Mouse (Mus musculus) forebrain, embryonic 10.5 days (tissue): ENCODE results near the gene Cbx5. TPM values are rescaled to one million over a fixed set of nuclear protein-coding genes. Genes with fewer than 3 reads are reported as not detected.

Experiments
- DNase-seq: peaks from one replicate; pipeline ENCODE4 v3.0.0-alpha.2; 2017; ENCODE audit warnings: low spot score; ENCODE audit errors: extremely low spot score
- H3K27ac ChIP-seq: fragments of 300-500 bp; sonication (generic); 2 replicates; pipeline ENCODE4 v1.5.1; 2016; ENCODE audit warnings: mild to moderate bottlenecking
- H3K27me3 ChIP-seq: fragments of 300-500 bp; sonication (generic); 2 replicates; pipeline ENCODE4 v1.6.1; 2016; ENCODE audit warnings: mild to moderate bottlenecking; ENCODE audit not compliant: poor library complexity, severe bottlenecking
- H3K36me3 ChIP-seq: fragments of 300-500 bp; sonication (generic); replicated peaks from 2 replicates; pipeline ENCODE4 v1.6.1; 2016; ENCODE audit warnings: mild to moderate bottlenecking, moderate library complexity
- H3K4me1 ChIP-seq: fragments of 300-500 bp; sonication (generic); 2 replicates; pipeline ENCODE4 v1.6.1; 2016
- H3K4me3 ChIP-seq: fragments of 300-500 bp; sonication (generic); 2 replicates; pipeline ENCODE4 v1.5.1; 2016; ENCODE audit warnings: mild to moderate bottlenecking, moderate library complexity
- H3K9me3 ChIP-seq: fragments of 300-500 bp; sonication (generic); 2 replicates; pipeline ENCODE4 v1.6.1; 2016; ENCODE audit warnings: mild to moderate bottlenecking, moderate library complexity
- WGBS: fragments of 180-500 bp; shearing (Covaris S2); methylation state at CpG from one replicate; pipeline ENCODE4 v1.1.7; 2016; 5-methylcytosine and 5-hydroxymethylcytosine counted together
- polyA plus RNA-seq: library from polyadenylated mRNA; unstranded; fragments of >200 nt; fragmentation: Nextera tagmentation; extraction: Ambion mirVana; gene quantifications from 2 replicates; pipeline ENCODE4 v1.2.1, GENCODE M21; 2016

The Cbx5 gene
- polyA plus RNA-seq, 1 experiment from 2014 or later, result 212 TPM

GRCm38 (mm10) chr15:103176874-103177421 is 62.7 kb downstream of the Cbx5 start:
- Histone ChIP-seq H3K4me1 (peaks cover 19% of the 10 kb centered on the region), H3K27me3 (peaks cover 100% of the 10 kb centered on the region), H3K27ac (no peak overlapping the region), H3K9me3 (no peaks in the 10 kb centered on the region), H3K4me3 (0 out of 2 replicates have a peak overlapping the region, but pooled peaks have one; percentile 16), H3K36me3 (no peaks in the 10 kb centered on the region)
- DNase-seq, result peak; percentile 89
- 1% methylated on average over 18 of the region's 18 CpGs for WGBS

- no peak overlapping the region for H3K4me3 ChIP-seq
- H3K27me3 ChIP-seq, result peaks cover 100% of the 10 kb centered on the region
- H3K4me1 ChIP-seq, result peaks cover 46% of the 10 kb centered on the region
- no peaks in the 10 kb centered on the region for H3K9me3 ChIP-seq
- H3K36me3 ChIP-seq, result no peaks in the 10 kb centered on the region
- H3K27ac ChIP-seq, result no peak overlapping the region
- no peak for DNase-seq
- WGBS, result 63% methylated on average over 5 of the region's 5 CpGs
Observed at GRCm38 (mm10) chr15:103173251-103173650, 66.4 kb downstream of the Cbx5 start.

- H3K36me3 ChIP-seq, result no peaks in the 10 kb centered on the region
- DNase-seq, result peak; percentile 70
- H3K27ac ChIP-seq, result no peak overlapping the region
- H3K4me3 ChIP-seq, result no peak overlapping the region
- WGBS, result 7% methylated on average over 10 of the region's 10 CpGs
- H3K4me1 ChIP-seq, result peaks cover 44% of the 10 kb centered on the region
- H3K9me3 ChIP-seq, result no peaks in the 10 kb centered on the region
- peaks cover 100% of the 10 kb centered on the region for H3K27me3 ChIP-seq
Observed at GRCm38 (mm10) chr15:103172537-103172936, 67.1 kb downstream of the Cbx5 start.

- 6% methylated on average over 8 of the region's 8 CpGs for WGBS
- no peak overlapping the region for H3K27ac ChIP-seq
- peaks cover 39% of the 10 kb centered on the region for H3K4me1 ChIP-seq
- peaks cover 100% of the 10 kb centered on the region for H3K27me3 ChIP-seq
- no peaks in the 10 kb centered on the region for H3K36me3 ChIP-seq
- H3K9me3 ChIP-seq, result no peaks in the 10 kb centered on the region
- no peak for DNase-seq
- no peak overlapping the region for H3K4me3 ChIP-seq
Observed at GRCm38 (mm10) chr15:103171276-103171675, 68.3 kb downstream of the Cbx5 start.

- peaks cover 44% of the 10 kb centered on the region for H3K4me1 ChIP-seq
- peak overlapping the region; percentile 54; the same call in 1 of the 2 replicates for H3K27ac ChIP-seq
- 3% methylated on average over 16 of the region's 16 CpGs for WGBS
- H3K4me3 ChIP-seq, result peak overlapping the region; percentile 52
- peaks cover 100% of the 10 kb centered on the region for H3K27me3 ChIP-seq
- no peaks in the 10 kb centered on the region for H3K9me3 ChIP-seq
- H3K36me3 ChIP-seq, result no peaks in the 10 kb centered on the region
- DNase-seq, result no peak
Observed at GRCm38 (mm10) chr15:103170316-103170679, 69.3 kb downstream of the Cbx5 start.

- 3% methylated on average over 26 of the region's 26 CpGs for WGBS
- no peak for DNase-seq
- Histone ChIP-seq H3K36me3 (no peaks in the 10 kb centered on the region), H3K4me3 (peak overlapping the region; percentile 52), H3K27me3 (peaks cover 99% of the 10 kb centered on the region), H3K4me1 (peaks cover 47% of the 10 kb centered on the region), H3K27ac (peak overlapping the region; percentile 54; the same call in 1 of the 2 replicates), H3K9me3 (no peaks in the 10 kb centered on the region)
Observed at GRCm38 (mm10) chr15:103169612-103170315, 69.9 kb downstream of the Cbx5 start.

- no peaks in the 10 kb centered on the region for H3K9me3 ChIP-seq
Observed at GRCm38 (mm10) chr15:103168801-103169611, 70.6 kb downstream of the Cbx5 start.

GRCm38 (mm10) chr15:103167786-103168185 is 71.8 kb downstream of the Cbx5 start:
- WGBS, result 10% methylated on average over 3 of the region's 3 CpGs
- DNase-seq, result no peak
- H3K36me3 ChIP-seq, result no peaks in the 10 kb centered on the region
- no peaks in the 10 kb centered on the region for H3K9me3 ChIP-seq
- H3K4me1 ChIP-seq, result peaks cover 55% of the 10 kb centered on the region
- no peak overlapping the region for H3K27ac ChIP-seq
- H3K4me3 ChIP-seq, result no peak overlapping the region
- peaks cover 88% of the 10 kb centered on the region for H3K27me3 ChIP-seq

More at GRCm38 (mm10) chr15:103168801-103169611, 70.6 kb downstream of the Cbx5 start:
- Histone ChIP-seq H3K4me3 (peak overlapping the region; percentile 52), H3K27me3 (peaks cover 99% of the 10 kb centered on the region), H3K4me1 (peaks cover 47% of the 10 kb centered on the region), H3K36me3 (no peaks in the 10 kb centered on the region), H3K27ac (peak overlapping the region; percentile 5; the same call in 1 of the 2 replicates)
- DNase-seq, result no peak
- 2% methylated on average over 63 of the region's 63 CpGs for WGBS

- DNase-seq, result no peak
- Histone ChIP-seq H3K36me3 (no peaks in the 10 kb centered on the region), H3K27me3 (peaks cover 81% of the 10 kb centered on the region), H3K27ac (no peak within 1 kb of the TSS), H3K4me3 (no peak within 1 kb of the TSS), H3K9me3 (no peaks in the 10 kb centered on the region), H3K4me1 (peaks cover 61% of the 10 kb centered on the region)
- 24% methylated on average over 6 of the region's 6 CpGs for WGBS
Observed at GRCm38 (mm10) chr15:103167042-103167615, 72.5 kb downstream of the Cbx5 start, which contains the start of gene Smug1. Smug1 (minus strand) TSS chr15:103167092.

GRCm38 (mm10) chr15:103165924-103166323 is 73.7 kb downstream of the Cbx5 start:
- Histone ChIP-seq H3K27me3 (peaks cover 69% of the 10 kb centered on the region), H3K4me3 (no peak overlapping the region), H3K27ac (no peak overlapping the region), H3K4me1 (peaks cover 60% of the 10 kb centered on the region), H3K9me3 (no peaks in the 10 kb centered on the region), H3K36me3 (no peaks in the 10 kb centered on the region)
- WGBS, result 41% methylated on average over 5 of the region's 5 CpGs
- DNase-seq, result no peak

- no peaks in the 10 kb centered on the region for H3K9me3 ChIP-seq
- DNase-seq, result peak; percentile 92
- peaks cover 64% of the 10 kb centered on the region for H3K27me3 ChIP-seq
- peaks cover 56% of the 10 kb centered on the region for H3K4me1 ChIP-seq
- no peak overlapping the region; the same call in 1 of the 2 replicates for H3K4me3 ChIP-seq
- no peaks in the 10 kb centered on the region for H3K36me3 ChIP-seq
- 0 out of 2 replicates have a peak overlapping the region, but pooled peaks have one; percentile 12 for H3K27ac ChIP-seq
- under 1% methylated on average over 13 of the region's 13 CpGs for WGBS
Observed at GRCm38 (mm10) chr15:103165379-103165778, 74.2 kb downstream of the Cbx5 start.

GRCm38 (mm10) chr15:103163182-103163919 is 76.3 kb downstream of the Cbx5 start:
- WGBS, result 8% methylated on average over 25 of the region's 25 CpGs
- peaks cover 37% of the 10 kb centered on the region for H3K4me1 ChIP-seq
- peak; percentile 98 for DNase-seq
- H3K36me3 ChIP-seq, result no peaks in the 10 kb centered on the region
- H3K27me3 ChIP-seq, result peaks cover 44% of the 10 kb centered on the region
- peak overlapping the region; percentile 82 for H3K27ac ChIP-seq
- H3K4me3 ChIP-seq, result peak overlapping the region; percentile 61
- H3K9me3 ChIP-seq, result no peaks in the 10 kb centered on the region
